Mouse (Mus musculus): ENCODE results near the gene Fbf1. TPM values are rescaled to one million over a fixed set of nuclear protein-coding genes. Genes with fewer than 3 reads are reported as not detected.
A peak's percentile ranks its signal among the peaks of the same experiment; 100 is the strongest.
"Not testable (repeated sequence)": the region's sequence is repeated elsewhere in the genome, so short reads cannot be mapped to it uniquely, and the experiment has no call there.

Gene Fbf1
- polyA plus RNA-seq, 1 experiment from 2014 or later = 38.3 TPM

GRCm38 (mm10) chr11:116130488-116131205 is 37.3 kb downstream of the Fbf1 start, which contains the start of gene Trim65:
TSS of gene Trim65 (minus strand) at chr11:116131128.
- peak within 1 kb of the TSS; percentile 94 for H3K27ac ChIP-seq
- H3K27me3 ChIP-seq = no peaks in the 10 kb centered on the region
- H3K36me3 ChIP-seq = peaks cover 46% of the 10 kb centered on the region
- H3K4me2 ChIP-seq = peak within 1 kb of the TSS; percentile 70
- H3K9ac ChIP-seq = peak within 1 kb of the TSS; percentile 63
- H3K9me3 ChIP-seq = no peaks in the 10 kb centered on the region
- peak within 1 kb of the TSS; percentile 64 for H3K4me3 ChIP-seq
- WGBS = under 1% methylated on average over 69 of the region's 69 CpGs
- H3K4me1 ChIP-seq = peaks cover 65% of the 10 kb centered on the region
- peak; percentile 79 for ATAC-seq (ENCODE audit: insufficient number of reproducible peaks, low FRiP score, low TSS enrichment, low read depth)

GRCm38 (mm10) chr11:116129993-116130487 is 37.9 kb downstream of the Fbf1 start:
- H3K9me3 ChIP-seq = no peaks in the 10 kb centered on the region
- H3K9ac ChIP-seq = peak overlapping the region; percentile 63
- peaks cover 65% of the 10 kb centered on the region for H3K4me1 ChIP-seq
- H3K4me2 ChIP-seq = peak overlapping the region; percentile 70
- 40% methylated on average over 8 of the region's 8 CpGs for WGBS
- no peak for ATAC-seq (ENCODE audit: insufficient number of reproducible peaks, low FRiP score, low TSS enrichment, low read depth)
- peak overlapping the region; percentile 64 for H3K4me3 ChIP-seq
- H3K27ac ChIP-seq = peak overlapping the region; percentile 94
- H3K27me3 ChIP-seq = no peaks in the 10 kb centered on the region
- H3K36me3 ChIP-seq = peaks cover 45% of the 10 kb centered on the region

GRCm38 (mm10) chr11:116129091-116129790 is 38.7 kb downstream of the Fbf1 start:
- peak overlapping the region; percentile 70 for H3K4me2 ChIP-seq
- H3K36me3 ChIP-seq = peaks cover 37% of the 10 kb centered on the region
- H3K27ac ChIP-seq = no peak overlapping the region
- 0 out of 2 replicates have a peak overlapping the region, but pooled peaks have one; percentile 14 for H3K9ac ChIP-seq
- H3K27me3 ChIP-seq = no peaks in the 10 kb centered on the region
- peaks cover 63% of the 10 kb centered on the region for H3K4me1 ChIP-seq
- WGBS = 77% methylated on average over 9 of the region's 9 CpGs
- no peaks in the 10 kb centered on the region for H3K9me3 ChIP-seq
- no peak for ATAC-seq (ENCODE audit: insufficient number of reproducible peaks, low FRiP score, low TSS enrichment, low read depth)
- H3K4me3 ChIP-seq = no peak overlapping the region

GRCm38 (mm10) chr11:116127986-116128385 is 40.0 kb downstream of the Fbf1 start:
- WGBS = 53% methylated on average over 9 of the region's 9 CpGs
- no peak for ATAC-seq (ENCODE audit: insufficient number of reproducible peaks, low FRiP score, low TSS enrichment, low read depth)
- Histone ChIP-seq H3K4me3 (peak overlapping the region; percentile 14; the same call in 1 of the 2 replicates), H3K4me1 (peaks cover 55% of the 10 kb centered on the region), H3K27ac (no peak overlapping the region; the same call in 1 of the 2 replicates), H3K36me3 (peaks cover 31% of the 10 kb centered on the region), H3K4me2 (no peak overlapping the region), H3K9ac (no peak overlapping the region), H3K9me3 (no peaks in the 10 kb centered on the region), H3K27me3 (no peaks in the 10 kb centered on the region)

GRCm38 (mm10) chr11:116127156-116127980 is 40.6 kb downstream of the Fbf1 start, which contains the start of gene Trim47:
TSS of gene Trim47 (minus strand) at chr11:116127210.
- Histone ChIP-seq H3K4me1 (peaks cover 48% of the 10 kb centered on the region), H3K4me2 (peak within 1 kb of the TSS; percentile 36), H3K9ac (0 out of 2 replicates have a peak within 1 kb of the TSS, but pooled peaks have one; percentile 20), H3K4me3 (peak within 1 kb of the TSS; percentile 14), H3K36me3 (peaks cover 24% of the 10 kb centered on the region), H3K27ac (no peak within 1 kb of the TSS; the same call in 1 of the 2 replicates), H3K27me3 (no peaks in the 10 kb centered on the region), H3K9me3 (no peaks in the 10 kb centered on the region)
- 22% methylated on average over 23 of the region's 23 CpGs for WGBS
- ATAC-seq (ENCODE audit: insufficient number of reproducible peaks, low FRiP score, low TSS enrichment, low read depth) = 0 out of 2 replicates have a peak, but pooled peaks have one; percentile 16

GRCm38 (mm10) chr11:116126261-116126660 is 41.7 kb downstream of the Fbf1 start:
- Histone ChIP-seq H3K27me3 (no peaks in the 10 kb centered on the region), H3K4me1 (peaks cover 37% of the 10 kb centered on the region), H3K9ac (no peak overlapping the region), H3K4me2 (no peak overlapping the region), H3K4me3 (no peak overlapping the region), H3K27ac (no peak overlapping the region), H3K9me3 (no peaks in the 10 kb centered on the region), H3K36me3 (peaks cover 18% of the 10 kb centered on the region)
- no peak for ATAC-seq (ENCODE audit: insufficient number of reproducible peaks, low FRiP score, low TSS enrichment, low read depth)
- WGBS = 95% methylated on average over 15 of the region's 15 CpGs

GRCm38 (mm10) chr11:116121731-116122245 is 46.2 kb downstream of the Fbf1 start:
- not testable (repeated sequence) for H3K9me3 ChIP-seq; H3K4me2 ChIP-seq; ATAC-seq (ENCODE audit: insufficient number of reproducible peaks, low FRiP score, low TSS enrichment, low read depth); H3K4me1 ChIP-seq; H3K9ac ChIP-seq; H3K27me3 ChIP-seq; H3K4me3 ChIP-seq; H3K27ac ChIP-seq
- WGBS = 89% methylated on average over 8 of the region's 8 CpGs
- peaks cover 22% of the 10 kb centered on the region for H3K36me3 ChIP-seq

GRCm38 (mm10) chr11:116117819-116118218 is 50.1 kb downstream of the Fbf1 start:
- Histone ChIP-seq H3K9ac (no peak overlapping the region), H3K27ac (peak overlapping the region; percentile 80)
- ATAC-seq (ENCODE audit: insufficient number of reproducible peaks, low FRiP score, low TSS enrichment, low read depth) = no peak

GRCm38 (mm10) chr11:116117241-116117640 is 50.7 kb downstream of the Fbf1 start:
- Histone ChIP-seq H3K4me1 (peaks cover 9% of the 10 kb centered on the region), H3K27me3 (no peaks in the 10 kb centered on the region), H3K4me3 (no peak overlapping the region), H3K27ac (peak overlapping the region; percentile 80), H3K4me2 (no peak overlapping the region), H3K9me3 (no peaks in the 10 kb centered on the region), H3K36me3 (peaks cover 4% of the 10 kb centered on the region; the same call in 1 of the 2 replicates), H3K9ac (no peak overlapping the region)
- WGBS = 29% methylated on average over 12 of the region's 12 CpGs
- peak; percentile 77 for ATAC-seq (ENCODE audit: insufficient number of reproducible peaks, low FRiP score, low TSS enrichment, low read depth)

More at GRCm38 (mm10) chr11:116117819-116118218, 50.1 kb downstream of the Fbf1 start:
- H3K9me3 ChIP-seq = no peaks in the 10 kb centered on the region
- no peak overlapping the region for H3K4me2 ChIP-seq
- no peaks in the 10 kb centered on the region for H3K27me3 ChIP-seq
- peaks cover 9% of the 10 kb centered on the region for H3K4me1 ChIP-seq
- H3K36me3 ChIP-seq = peaks cover 4% of the 10 kb centered on the region
- H3K4me3 ChIP-seq = no peak overlapping the region

- no peak overlapping the region for H3K27ac ChIP-seq
- H3K9ac ChIP-seq = no peak overlapping the region
- no peak overlapping the region for H3K4me2 ChIP-seq
- no peaks in the 10 kb centered on the region for H3K9me3 ChIP-seq
- H3K4me1 ChIP-seq = peaks cover 42% of the 10 kb centered on the region
- H3K27me3 ChIP-seq = peaks cover 48% of the 10 kb centered on the region
- 80% methylated on average over 19 of the region's 19 CpGs for WGBS
- H3K36me3 ChIP-seq = no peaks in the 10 kb centered on the region
- no peak overlapping the region for H3K4me3 ChIP-seq
- ATAC-seq (ENCODE audit: insufficient number of reproducible peaks, low FRiP score, low TSS enrichment, low read depth) = no peak
Observed at GRCm38 (mm10) chr11:116111611-116112203, 56.3 kb downstream of the Fbf1 start.

- Histone ChIP-seq H3K27ac (peak overlapping the region; percentile 51), H3K4me3 (no peak overlapping the region)
Observed at GRCm38 (mm10) chr11:116111067-116111466, 56.9 kb downstream of the Fbf1 start.

More at GRCm38 (mm10) chr11:116111067-116111466, 56.9 kb downstream of the Fbf1 start:
- H3K9ac ChIP-seq = no peak overlapping the region
- no peaks in the 10 kb centered on the region for H3K9me3 ChIP-seq
- WGBS = 76% methylated on average over 4 of the region's 4 CpGs
- no peaks in the 10 kb centered on the region for H3K36me3 ChIP-seq
- ATAC-seq (ENCODE audit: insufficient number of reproducible peaks, low FRiP score, low TSS enrichment, low read depth) = no peak
- H3K4me2 ChIP-seq = no peak overlapping the region; the same call in 1 of the 2 replicates
- peaks cover 53% of the 10 kb centered on the region for H3K27me3 ChIP-seq
- H3K4me1 ChIP-seq = peaks cover 46% of the 10 kb centered on the region

Data from limb, embryonic 15.5 days (tissue).